Mouse (Mus musculus): ENCODE measurements around the gene Tubgcp6. TPM values are rescaled to one million over a fixed set of nuclear protein-coding genes. Genes with fewer than 3 reads are reported as not detected.

Gene Tubgcp6
- total RNA-seq, 2 experiments from 2014 or later = 28.4 to 35.3 TPM

DNA sequence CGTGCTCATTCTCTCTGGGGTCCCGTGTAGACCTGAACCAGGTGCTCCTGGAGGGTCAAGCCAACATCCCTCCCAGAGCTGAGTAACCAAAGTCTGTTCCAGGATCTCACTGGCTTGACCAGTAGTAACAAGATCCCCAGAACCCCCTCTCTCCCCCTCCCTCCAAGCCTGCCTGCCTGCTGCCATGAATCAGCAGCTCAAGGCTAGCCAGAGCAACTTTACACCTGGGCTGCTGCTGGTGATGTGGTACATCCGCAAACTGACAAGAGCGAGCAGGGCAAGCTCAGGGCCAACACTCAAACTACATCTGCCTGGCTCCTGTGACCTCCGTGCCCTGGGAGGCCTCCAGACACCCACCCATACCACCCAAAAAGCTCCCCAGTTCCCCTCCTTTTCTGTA is 18.5 kb upstream of the Tubgcp6 start:
- DNase-seq = no peak

DNA sequence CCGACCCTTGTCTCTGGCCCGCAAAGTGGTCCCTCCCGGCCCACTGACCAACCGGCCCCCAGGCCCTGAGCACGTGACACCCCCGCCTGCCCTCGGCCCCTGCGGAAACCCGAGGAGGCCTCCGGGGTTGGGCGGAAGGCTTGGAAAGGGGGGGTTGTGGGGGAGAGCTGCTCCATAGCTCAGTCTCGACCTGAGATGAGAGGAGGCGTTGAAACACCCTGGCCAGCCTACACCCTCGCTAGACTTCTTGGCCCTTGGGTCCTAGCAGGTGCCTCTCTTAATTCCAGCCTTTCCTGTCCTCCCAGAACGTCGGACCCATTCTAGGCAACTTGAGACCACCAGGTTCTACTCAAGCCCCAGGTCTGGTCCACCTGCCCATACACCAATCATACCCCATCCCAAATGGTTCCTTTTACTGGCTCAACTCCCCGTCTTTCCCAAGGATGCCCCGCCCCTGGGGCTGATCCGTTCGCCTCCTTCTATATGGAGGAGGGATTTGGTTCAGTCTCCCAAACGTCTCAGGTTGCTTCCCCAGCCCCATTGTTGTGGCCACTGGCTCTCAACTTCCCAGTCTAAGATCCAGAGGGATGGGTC is 17.8 kb upstream of the Tubgcp6 start, which contains the start of gene Mapk12:
Gene Mapk12 (minus strand): TSS at position 45 of the 594 bp plus-strand sequence.
- DNase-seq = no peak

DNA sequence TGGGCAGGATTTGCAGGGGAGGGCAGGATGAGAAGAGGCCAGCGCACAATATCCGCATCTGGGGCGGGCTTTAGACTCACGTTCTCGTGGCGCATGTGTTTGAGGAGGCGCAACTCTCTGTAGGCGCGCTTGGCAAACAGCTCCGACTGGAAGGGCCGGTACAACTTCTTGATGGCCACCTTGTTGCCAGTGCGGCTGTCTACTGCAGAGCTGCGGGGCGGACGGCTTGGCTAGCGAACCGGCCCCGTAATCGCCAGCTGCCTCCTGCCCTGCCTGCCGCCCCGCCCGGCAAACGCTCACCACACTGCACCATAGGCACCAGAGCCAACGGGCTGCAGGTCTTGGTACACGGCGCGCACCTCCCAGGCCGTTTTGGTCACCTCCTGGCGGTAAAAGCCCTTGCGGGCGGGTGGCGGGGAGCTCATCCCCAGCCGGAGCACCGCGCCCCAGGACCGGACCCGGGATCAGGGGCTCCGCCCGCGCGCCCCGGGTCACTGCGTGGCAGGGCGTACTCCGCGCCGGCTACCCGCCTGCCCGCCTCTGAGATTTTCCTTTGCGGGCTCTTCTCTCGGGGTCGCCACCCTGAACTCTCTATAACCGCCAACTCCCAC is 17.2 kb upstream of the Tubgcp6 start:
- peak; percentile 42 to 45 for DNase-seq

DNA sequence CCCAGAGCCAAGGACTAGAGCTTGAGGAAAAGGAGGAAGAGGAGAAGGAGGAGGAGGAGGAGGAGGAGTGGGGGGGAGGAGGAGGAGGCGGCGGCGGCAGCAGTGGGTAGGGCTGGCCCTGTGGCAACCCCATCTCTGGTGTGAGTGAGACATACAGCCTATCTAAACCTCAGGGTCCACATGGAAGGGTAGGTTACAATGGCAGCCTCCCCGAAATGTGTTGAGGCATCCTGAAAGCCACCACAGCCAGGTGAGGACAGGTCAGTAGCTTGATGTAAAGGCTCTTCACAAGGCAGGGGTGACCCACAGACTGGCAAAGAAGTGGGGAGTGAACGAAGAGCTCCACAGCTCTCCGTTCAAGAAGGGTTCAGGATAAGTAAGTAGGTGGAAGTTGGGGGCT is 15.6 kb upstream of the Tubgcp6 start:
- no peak for DNase-seq

DNA sequence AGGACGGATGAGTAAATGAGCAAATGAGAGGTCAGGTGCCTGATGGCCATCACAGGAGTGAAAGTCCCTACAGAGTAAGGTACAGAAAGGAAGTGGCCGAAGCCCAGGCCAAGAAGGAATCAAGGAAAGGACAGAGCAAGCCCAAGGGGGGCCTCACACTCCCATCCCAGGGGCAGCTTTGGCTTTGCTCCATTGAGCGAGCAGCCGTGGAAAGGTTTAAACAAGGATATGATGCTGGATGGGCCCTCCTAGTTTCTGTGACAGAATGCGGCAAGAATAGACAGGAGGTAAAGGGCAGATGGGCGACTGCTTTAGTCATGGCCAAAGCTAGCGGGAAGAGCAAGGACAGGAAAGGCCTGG is 15.1 kb upstream of the Tubgcp6 start:
- no peak for DNase-seq

DNA sequence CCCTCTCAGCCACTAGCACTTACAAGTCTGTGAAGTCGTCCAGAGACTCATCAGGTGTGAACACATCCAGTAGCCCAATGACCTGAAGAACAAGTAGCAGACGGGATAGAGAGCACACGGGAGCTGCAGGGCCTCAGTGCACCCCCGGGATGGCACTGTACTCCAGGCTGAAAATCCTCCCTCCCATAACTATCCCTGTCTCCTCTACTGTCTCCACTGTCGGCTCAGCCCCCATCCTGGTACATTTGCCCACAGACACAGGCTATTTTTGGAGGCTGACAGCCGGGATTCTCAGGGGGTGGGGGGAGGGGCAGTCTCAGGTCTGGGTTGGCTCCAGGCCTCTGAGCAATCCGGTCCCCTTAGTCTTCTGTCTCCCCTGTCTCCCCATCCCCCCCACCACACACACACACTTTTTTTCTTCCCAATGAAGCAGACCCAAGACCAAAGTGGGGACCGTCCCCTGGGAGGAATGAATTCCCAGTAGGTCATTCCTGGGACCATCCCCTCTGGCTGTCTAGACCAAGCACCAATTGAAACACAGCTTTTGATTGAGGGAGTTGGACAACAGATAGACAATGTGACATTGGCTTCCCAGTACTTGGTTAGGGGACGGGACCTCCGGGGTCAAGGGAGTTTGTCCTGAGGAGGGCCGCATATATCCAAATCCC is 14.6 kb upstream of the Tubgcp6 start:
- no peak for DNase-seq

DNA sequence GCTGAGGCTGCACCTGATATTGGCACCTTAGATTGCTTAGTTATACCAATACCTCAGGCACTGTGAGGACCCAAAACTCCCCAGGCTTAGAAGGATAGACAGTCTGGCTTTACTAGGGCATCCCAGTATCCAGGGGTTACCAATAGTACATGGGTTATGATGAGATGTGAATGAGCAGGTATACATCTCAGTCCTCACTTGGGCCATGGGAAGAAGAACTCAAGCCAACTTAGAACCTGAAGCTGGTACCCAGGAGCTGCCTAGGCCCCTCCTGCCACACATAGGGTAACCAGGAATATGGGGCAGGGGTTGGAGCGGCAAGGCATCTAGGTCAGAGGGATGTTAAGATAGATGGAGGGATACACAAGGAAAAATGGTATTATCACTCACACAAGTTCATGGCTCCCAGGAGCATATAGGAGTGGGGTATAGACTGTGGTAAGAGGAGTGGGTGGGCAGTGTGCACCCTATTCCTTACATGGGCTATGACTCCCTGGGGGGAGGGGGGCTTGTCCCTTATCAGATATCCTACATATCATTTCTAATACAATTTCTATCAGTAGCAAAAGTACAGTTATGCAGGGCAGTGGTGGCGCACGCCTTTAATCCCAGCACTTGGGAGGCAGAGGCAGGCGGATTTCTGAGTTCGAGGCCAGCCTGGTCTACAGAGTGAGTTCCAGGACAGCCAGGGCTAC is 13.7 kb upstream of the Tubgcp6 start:
- no peak for DNase-seq

DNA sequence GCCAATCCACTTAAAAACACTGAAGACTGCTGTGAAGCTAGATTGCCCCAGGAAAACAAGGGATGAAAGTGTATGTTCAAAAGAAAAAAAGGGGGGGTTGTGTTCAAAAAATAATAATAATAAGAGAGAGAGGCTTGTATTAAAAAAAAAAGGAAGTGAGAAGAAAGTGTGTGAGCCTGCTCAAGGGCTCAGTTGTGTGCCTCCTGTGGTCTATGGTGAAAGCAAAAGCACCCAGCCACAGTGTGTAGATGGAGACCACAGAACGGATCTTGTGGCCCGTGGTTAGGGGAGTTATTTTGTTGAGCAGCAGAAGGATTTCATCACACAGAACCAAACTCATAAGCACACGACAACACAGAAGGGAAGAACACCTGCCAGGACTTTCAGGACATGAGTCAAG is 8.4 kb upstream of the Tubgcp6 start:
- DNase-seq = no peak

DNA sequence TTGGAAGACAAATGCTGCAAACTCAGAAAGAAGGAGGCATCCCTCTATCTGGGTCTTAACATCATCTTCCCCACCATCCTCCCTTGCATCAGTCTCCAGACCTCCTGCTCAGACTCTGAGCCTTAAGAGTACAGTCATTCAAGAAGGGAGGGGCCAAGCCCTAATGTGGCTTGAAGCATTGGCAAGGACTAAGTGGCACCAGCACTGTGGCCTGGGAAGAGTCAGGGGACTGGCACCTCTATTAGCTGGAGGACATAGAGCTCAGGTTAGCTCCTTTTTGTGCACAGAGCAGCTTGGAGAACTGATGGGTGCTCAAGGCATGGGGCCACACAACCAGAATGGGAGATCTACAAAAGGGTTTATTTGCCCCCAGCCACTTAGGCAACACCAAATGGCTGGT is 7.3 kb upstream of the Tubgcp6 start:
- DNase-seq = no peak

DNA sequence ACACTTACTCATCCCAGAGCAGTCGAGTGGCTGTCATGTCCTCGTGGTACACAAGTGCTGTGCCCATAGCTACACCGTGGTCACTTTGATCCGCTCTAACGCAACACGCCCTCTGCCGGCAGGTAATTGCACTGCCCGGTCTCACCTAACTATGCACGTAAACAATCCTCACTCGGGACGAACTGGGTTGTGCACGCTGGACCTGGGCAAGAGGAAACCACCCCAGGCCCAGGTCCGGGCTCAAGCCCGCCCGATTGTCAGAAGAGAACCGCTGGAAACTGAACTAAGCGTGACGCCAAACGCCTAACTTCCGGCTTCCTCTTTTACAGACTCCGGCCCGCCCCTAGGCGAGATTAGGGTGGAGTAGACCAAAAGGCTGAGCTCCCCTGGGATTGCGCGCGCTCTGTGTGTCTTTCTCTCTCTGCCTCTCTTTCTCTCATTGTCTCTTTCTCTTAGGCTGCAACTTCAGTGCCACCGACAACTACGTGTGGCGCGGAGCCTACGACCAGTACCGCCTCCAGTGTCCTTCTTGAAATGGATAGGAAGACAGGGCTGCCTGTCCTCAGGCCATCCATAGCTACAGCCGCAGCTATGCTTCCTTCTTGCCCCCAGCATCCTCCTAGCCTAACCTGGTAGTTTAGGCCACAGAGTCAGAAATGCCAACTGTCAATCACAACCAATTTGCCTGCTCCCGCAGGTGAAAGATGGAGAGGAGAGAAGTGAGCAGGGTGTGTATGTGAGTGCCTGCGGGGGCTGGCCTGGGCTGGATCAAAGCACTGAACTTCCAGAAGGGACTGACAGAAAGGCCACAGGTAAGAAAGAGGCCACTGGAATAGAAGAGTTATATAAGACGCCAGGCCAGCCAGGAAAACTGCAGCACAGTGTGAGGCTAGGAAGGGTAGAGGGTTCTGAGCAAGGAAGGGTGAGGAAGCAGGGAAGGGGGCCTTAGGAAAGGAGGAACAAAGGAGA is 5.8 kb upstream of the Tubgcp6 start, which contains the start of gene Hdac10:
Gene Hdac10 (minus strand): TSS at position 319 of the 969 bp plus-strand sequence.
- DNase-seq = peak; percentile 83 to 85

DNA sequence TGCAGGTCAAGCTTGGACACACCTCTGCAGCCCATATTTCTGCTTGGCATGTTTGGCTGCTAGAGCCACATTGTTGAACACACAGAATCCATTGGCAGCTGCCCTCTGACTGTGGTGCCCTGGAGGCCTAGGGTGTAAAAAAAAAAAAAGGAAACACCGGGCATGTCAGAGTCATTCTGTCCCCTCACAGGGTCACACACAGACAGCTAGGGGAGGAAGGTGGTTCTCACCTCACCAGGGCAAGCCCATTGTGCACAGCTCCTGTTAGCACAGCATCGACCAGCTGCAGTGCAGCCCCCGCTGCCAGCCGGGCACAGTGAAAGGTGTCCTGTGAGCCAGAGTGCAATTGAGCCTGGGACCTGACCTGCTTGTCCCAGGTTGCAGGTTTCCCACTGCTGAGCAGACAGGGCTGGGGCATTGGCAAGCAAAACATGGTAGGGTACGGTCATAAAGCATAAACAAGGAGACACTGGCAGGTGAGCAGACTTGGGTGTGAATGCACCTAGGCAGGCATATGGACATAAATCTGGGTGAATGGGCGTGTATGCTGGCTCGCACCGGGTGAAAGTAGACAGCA is 4.5 kb upstream of the Tubgcp6 start:
- no peak for DNase-seq

DNA sequence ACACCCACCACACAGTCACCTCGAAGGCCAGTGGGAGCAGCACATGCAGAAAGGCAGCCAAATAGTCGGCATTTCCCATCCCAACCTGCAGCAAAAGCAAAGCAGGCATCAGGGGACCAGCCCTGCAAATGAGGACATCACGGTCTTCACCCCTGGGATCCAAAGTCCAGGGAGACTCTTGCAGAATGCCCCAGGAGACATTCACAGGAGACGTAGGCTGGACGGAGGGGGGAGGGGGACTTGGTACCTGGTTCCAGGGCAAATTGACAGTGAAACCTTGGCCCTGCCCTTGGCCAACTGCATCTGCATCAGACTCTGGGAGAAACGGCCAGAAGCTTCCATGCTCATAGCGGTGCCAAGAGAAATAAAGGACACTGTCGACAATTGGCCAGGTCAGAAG is 3.7 kb upstream of the Tubgcp6 start:
- no peak for DNase-seq

DNA sequence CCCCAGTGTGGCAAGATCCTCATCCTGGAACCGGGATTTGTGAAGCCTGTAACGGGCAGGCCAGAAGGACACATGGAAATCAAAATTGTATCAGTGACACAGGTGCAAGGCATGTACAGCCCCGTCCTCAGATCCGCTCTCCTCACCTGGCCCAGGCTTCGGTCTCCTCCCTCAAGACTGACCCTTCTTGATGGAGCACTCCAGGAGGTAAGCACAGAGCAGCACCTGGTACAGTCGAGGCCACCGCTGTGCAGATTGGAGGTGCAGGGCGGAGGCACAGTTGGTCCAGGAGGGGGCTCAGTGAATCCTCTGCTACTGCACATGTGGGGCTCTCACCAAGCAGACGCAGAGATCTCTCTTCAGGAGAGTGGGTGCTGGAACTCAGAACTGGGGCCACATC is 2.4 kb upstream of the Tubgcp6 start:
- DNase-seq = no peak

DNA sequence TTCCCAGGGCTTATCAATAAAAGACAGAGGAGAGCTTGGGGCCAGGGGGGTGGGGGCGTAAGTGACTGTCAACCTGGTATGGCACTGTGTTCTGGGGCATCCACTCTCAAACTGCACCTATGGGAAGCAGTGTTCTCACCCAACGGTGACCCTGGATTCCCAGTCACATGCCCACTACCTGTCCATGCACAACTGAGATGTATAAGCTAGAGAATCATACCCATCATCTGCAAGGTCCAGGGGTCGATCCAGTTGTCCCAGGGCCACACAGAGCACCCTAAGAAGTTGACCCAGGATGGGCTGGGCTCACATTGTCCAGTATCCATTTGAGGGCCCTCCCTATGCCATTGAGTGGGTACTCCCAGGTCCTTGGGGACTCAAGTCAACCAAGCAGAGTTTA is 1.4 kb upstream of the Tubgcp6 start:
- no peak for DNase-seq

DNA sequence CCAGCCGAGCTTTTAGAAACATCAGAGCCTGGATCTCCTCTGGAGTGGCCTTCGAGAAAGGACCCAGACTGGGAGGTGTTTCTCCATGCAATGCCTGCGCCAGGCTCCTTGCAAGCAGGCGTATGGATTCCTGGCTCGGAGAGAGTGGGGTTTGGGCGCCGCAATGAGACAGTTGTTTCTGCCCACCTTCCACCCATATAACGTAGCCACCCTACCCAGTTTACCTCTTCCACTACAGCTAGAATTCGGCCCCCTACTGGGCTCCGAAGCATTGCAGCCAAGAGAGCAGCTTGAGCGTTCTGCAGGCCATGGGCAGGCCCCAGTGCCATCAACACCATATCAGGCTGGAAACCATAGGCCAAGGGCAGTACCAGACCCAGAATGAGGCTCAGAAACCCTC is 683 bp upstream of the Tubgcp6 start:
- no peak for DNase-seq

DNA sequence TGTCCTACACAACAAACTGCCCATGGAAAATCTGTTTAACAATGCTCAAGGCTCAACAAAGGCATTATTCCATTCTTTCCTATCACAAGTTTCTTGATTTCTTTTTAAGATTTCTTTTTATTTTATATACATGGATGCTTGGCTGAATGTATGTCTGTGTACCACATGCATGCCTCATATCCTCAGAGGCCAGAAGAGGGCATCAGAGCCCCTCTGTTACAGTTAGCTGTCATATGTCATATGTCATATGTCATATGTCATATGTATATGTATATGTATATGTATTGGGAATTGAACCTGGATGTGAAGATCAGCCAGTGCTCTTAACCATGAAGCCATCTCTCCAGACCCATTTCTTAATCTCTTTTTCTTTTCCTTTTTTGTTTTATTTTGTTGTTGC is 4.9 kb downstream of the Tubgcp6 start:
- no peak for DNase-seq

DNA sequence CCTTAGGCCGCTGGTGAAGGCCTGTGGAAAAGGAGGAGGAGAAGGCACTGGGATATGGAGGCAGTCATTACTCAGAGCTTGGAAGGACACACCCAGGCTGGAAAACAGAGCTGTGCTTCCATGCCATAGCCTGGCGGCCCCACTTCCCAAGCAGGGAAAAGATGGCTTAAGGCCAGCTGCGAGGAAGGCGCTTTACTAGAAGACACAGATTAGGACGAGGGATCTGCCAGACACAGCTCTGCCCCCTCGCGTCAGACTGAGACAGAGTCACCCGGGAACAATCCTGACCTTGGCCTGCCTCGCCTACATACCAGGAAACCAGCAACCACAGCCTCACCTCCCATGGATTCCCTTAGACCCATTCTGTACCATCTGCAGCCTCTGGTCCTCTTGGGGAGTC is 12.8 kb downstream of the Tubgcp6 start:
- no peak for DNase-seq

DNA sequence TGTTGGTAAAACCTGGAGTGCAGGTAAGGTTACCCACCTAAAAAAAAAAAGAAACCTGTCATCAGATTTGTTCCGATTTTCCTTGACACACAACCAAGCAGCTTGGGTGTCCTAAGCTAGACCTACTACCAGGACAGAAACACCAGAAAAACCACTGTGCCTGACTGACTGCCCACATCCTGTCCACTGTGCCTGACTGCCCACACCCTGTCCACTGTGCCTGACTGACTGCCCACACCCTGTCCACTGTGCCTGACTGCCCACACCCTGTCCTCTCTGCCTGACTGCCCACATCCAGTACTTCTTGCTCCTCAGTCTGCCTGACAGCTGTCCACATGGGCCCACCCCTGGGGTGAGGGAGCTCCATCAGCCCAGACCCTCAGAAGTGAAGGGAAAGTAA is 15.9 kb downstream of the Tubgcp6 start:
- DNase-seq = no peak

DNA sequence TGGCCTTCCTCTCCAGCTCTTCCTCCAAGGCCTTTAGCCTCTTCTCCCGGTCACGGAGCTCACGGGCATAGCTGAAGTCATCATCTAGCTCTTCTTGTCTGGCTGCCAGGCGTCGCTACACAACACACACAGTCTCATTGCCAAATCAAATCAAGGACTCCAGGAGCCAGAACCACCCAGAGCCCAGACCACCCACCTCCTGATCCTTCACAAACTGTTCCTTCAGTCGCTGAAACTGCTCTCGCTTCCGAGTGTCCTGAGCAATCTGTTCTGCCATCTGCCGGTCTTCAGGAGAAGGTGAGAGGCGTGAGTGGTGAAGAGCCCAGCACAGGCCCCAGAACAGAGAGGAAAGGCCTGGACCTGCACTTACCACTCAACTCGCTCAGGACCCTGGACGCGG is 16.8 kb downstream of the Tubgcp6 start:
- no peak for DNase-seq

DNA sequence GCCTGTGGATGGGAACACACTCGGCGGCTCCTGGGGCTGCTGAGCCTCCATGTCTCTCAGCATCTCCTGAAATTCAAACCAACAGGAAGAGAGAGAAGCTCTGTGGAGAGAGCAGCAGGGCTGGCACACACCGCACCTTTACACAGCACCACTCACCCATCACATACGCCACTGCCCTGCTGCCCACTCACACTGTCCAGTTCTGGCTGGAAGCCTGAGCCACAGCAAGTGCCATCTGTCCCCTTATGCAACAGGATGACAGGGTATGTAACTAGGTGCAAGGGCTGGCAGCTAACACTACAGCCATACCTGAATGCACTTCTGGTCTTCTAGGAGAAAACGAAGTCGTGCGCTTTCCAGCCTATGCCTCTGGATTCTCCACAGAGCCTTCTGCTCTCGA is 18.5 kb downstream of the Tubgcp6 start:
- no peak for DNase-seq

DNA sequence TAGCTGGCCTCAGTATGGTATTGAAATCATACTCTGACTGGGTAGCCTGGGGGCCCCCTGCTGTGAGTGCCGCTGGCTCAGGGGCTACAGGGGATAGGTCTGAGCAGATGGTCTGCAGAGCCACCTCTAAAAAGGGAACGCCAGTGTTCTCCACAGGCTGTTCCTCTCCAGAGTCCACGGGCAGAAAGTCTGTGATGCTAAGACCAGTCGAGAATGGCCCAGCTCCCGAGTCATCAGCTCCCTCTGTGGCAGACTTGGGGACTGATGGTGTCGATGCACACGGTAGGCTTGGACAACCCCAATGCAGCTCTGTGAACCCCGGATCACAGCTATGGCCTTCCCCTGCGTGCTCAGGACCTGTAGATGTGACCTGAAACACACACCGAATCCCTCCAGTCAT is 19.0 kb downstream of the Tubgcp6 start:
- DNase-seq = no peak

DNA sequence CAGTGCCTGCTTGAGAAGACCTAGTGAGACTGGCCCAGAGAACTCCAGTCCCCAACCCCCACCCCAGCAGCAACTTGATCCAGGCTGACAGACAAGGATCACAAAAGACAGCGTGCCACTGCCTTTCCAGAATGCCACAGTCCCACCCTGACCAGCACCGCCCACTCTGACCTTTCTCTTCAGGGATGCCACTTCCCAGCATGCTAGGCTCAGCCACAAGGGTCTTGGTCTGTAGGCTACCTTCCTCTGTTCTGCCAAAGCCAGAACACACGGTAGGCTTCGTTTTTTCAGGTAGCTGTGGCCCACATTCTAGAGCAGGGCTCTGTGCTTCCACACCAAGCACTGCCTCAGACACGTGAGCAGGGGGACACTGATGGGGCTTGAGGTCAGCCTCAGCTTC is 20.3 kb downstream of the Tubgcp6 start:
- no peak for DNase-seq

Measured in layer of hippocampus, postnatal 36 days (tissue).